Mouse (Mus musculus): Measurements from ENCODE around the gene Akr1c18.
"Not testable (repeated sequence)": the region's sequence is repeated elsewhere in the genome, so short reads cannot be mapped to it uniquely, and the experiment has no call there.

Akr1c18 gene

DNA sequence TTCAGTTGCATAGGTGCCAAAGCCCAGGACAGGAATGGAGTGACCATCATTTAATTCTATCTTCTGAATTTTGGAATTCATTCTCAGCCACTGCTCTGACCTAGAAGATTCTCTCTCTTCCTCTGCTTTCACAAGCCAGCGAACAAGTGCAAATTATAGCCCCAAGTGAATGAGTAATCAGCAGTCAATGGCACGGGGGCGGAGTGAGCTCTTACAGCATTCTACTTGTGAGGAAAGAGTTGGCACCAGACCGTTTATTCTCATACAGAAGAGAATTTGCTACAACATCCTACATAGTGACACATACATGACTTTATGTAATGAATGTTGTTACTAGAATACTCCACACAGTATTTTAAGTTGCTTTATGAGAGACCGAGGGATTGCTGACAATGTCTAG is at the start of gene Akr1c18:
Gene Akr1c18 (minus strand): TSS at position 137 of the 400 bp plus-strand sequence.
- no peak for DNase-seq

DNA sequence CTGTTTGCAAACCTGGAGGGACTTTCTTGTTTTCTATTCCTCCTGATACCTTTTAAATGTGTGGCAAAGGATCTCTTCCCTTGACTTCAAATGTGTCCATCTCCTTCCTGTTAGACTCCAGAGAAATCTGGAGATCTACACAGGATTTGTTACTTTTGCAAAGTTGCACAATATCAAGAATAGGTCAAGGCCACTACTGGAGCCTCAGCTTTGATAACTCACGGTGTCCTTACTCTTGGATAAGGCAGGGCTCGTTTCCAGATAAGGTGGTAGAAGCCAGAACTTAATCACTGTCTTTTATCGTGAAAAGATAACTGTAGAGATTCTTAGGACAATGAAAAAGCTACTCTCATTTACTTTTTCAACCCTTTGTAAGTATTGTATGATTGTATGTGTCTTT is 42.1 kb upstream of the Akr1c18 start:
- no peak for DNase-seq

DNA sequence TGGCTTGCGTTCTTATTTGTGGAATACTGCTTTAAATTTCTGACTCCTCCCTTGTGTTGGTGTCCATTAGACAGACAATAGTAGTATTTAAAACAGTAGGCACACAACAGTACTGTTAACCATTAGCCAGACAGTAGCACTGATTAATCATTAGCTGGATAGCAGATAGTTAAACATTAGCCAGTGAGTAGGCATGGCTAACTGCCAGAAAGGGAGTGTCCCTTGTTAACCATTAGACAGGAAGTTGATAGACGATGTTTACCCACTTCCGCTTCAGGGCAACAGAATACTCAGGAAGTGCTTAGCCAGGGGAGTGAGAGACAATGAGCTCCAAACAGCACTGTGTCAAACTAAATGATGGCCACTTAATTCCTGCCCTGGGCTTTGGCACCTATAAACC is 40.5 kb upstream of the Akr1c18 start, which contains the start of gene Akr1c13:
Gene Akr1c13 (plus strand): TSS at position 247 of the 400 bp plus-strand sequence.
- DNase-seq = no peak

DNA sequence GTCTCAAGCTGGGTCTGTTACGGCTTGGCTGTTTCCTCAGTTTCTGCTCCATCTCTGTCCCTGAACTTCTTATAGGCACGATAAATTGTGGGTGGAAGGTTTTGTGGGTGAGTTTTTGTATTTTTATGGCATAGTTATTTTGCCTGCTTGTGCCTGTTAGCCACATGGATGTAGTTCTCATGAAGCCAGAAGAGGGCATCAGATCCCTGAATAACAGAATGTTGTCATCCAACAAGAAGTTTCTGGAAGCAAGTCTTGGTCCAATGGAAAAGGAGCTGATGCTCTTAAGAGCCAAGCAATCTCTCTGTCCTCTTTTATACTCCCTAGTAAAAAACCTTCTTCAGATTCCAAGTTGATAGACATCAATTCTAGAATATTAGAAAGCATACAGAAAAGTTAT is 37.7 kb upstream of the Akr1c18 start:
- no peak for DNase-seq

DNA sequence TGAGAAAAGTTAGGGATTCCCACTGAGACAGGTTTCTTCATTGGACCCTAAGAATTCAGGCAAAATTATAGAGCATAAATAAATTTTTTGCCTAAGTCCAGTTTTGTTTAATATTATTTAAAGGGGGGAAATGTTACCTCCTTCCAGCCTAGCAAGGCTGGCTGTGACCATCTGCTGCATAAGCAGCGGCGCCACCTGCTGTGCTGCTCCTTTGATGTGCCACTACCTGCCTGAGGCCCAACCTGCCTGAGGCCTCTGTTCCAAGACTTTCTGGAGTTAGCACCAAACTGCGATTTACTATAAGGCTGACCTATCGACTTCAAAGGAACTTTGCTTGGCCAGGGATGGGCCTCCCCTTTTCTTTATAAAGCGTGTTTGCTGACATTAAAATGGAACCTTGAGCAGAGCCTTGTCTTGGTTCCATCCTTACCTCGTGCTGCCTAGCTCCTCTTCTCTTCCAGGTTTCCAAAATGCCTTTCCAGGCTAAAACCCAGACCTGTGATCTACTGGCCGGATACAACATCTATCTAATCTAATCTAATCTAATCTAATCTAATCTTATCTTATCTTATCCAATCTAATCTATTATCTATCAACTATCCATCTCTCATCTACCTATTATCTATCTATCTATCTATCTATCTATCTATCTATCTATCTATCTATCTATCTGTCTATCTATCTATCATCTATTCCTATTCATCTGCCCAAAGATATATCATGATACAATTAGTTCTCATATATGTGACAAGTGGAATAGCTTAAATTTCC is 36.4 kb upstream of the Akr1c18 start:
- DNase-seq = not testable (repeated sequence)

DNA sequence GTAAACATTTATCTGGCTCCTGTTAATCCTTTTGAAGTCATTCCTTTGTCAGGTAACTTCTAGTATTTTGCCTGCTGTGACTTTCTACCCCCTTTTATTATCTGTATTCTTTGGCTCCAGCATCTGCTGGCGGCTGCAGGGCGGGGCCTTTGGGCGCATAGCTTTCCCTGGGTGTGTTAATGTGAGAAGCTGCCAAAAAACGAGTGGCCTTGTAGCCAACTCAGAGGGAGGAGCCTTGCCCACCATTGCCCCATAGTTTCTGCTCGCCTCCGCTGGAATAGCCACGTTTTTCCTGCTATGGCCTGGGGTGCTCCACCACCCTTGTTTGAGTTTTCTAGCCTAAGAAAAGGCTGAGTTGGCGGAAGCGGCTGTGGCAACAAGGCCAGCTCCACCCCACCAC is 32.7 kb upstream of the Akr1c18 start:
- DNase-seq = no peak

DNA sequence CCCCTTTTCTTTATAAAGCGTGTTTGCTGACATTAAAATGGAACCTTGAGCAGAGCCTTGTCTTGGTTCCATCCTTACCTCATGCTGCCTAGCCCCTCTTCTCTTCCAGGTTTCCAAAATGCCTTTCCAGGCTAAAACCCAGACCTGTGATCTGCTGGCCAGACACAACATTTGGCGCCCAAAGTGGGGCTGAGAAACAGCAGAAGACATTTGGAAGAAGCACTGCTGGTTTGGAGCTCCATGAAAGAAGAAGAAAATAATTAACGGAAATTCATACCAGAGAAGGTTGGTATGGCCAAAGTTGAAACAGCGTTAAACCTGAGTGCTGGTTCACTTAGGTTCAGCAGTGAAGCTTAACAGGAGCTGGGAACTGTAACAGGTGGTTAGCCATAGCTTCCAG is 30.9 kb upstream of the Akr1c18 start:
- DNase-seq = not testable (repeated sequence)

DNA sequence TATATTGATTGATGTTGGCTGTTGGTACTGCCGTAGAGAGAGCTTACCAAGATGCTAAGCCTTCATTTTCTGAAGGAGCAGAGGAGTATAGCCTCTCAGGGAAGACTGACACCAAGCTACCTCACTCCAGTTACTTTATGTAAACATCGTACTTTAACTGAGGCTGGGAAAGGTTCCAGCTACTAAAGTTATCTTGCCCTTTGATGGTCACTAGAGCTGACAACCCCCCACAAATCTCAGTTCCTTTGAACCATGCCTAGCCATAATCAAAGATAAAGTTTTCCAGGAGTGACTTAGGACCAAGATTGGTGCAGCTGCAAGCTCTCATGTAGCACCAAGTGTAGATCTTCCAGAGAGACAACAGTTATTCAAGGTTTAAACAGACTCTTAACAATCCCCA is 22.5 kb upstream of the Akr1c18 start:
- DNase-seq = no peak

DNA sequence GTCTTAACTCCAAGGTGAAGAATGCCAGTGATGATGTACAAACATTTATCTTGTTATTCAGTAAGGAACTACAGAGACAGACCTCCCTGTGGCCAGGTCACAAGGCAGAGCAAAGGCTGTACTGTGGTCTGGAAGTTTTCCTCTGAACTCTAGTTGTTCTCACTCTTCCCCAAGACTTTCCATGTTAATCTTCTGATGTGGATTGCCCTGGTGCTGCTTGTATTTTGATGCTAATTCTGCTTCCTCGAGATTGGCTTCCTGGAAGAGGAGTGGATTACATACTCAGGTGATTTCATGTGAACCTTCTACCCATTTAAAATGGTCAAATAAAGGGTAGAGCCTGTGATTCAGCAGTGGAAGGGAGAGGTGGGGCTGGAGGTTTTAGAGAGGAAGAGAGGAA is 17.6 kb upstream of the Akr1c18 start:
- no peak for DNase-seq

DNA sequence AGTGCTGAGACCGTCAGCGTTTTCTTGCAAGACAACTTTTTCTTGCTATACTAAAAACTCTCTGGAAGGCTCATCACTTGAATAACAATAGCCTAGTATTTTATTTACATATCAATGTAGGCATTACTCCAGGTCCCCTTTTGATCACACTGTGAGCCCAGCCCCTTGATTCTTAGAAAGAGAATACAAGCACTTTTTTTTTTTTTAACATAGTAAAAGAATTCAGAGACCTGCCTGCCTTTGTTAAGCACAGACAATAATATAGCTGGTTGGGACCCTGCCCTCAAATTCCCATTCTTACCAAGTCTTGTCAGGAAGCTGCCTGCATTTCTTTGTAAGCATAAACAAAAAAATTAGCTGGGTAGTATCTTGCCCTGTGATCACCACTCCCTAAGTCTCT is 4.8 kb upstream of the Akr1c18 start:
- DNase-seq = no peak

DNA sequence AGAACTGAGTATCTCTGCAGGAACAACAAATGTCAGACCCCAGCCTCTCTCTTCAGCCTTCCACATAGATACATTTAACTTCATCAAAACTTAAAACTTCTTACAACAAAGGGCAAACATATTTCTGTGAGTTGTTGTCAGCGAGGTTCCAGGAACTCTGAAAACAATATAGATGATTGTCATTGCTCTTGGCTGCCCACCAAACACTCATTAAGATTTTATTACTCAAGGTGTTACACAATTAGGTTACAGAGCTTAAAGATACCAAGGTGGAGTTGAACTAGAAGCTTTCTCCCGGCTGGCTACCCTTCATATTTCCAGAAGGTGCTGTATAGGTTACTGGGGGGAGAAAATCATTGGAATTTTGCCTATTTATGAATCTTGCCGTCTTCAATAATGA is 3.1 kb upstream of the Akr1c18 start:
- no peak for DNase-seq

DNA sequence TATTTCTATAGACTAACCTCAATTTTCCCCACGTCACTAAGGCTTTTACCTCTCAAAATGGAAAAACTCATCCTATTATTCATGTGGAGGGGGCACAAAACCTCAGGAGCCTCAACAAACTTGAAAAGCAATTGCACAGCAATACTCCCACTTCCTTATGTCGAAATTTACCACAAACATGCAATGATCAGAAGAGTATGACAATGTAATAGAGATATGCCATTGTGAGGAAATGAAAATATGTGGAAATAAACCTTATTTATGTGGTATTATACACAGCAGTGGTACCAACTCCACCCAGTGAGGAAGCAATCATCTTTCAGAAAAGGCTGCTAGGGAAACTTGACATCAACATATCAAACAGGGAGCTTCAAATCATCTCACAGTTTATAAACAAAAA is 2.5 kb upstream of the Akr1c18 start:
- DNase-seq = no peak

DNA sequence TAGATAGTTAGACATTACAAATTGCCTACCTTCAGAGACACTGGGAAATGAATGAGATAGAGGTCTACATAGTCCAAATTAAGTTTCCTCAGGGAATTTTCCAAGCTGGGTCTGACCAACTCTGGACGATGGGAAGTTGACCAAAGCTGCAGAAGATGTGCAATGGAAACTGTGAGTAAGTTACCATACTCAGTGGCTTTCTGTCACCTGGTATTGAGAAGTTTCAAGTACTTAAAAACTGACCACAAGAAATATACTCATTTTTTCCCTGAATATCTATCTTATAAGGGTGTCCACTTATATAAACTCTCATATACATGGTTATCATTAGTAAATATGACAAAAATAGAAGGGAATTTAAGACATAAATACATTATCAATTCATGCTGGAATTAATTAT is 6.2 kb downstream of the Akr1c18 start:
- no peak for DNase-seq

DNA sequence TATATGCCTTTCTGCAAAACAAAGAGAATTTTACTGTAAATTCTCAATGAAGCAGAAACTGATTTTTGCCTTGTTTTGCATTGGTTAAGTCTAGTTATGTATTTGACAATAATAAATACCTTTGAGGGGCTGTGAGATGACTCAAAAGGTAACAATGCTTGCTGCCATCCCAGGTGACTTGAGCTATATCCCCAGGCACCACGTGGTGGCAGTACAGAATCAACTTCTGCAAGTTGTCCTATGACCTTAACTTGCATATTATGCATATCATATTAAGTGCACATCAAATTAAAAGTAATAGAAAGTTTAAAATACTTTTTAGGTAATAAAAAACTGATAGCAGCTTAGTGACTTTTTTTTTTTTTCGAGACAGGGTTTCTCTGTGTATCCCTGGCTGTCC is 17.4 kb downstream of the Akr1c18 start:
- DNase-seq = no peak

DNA sequence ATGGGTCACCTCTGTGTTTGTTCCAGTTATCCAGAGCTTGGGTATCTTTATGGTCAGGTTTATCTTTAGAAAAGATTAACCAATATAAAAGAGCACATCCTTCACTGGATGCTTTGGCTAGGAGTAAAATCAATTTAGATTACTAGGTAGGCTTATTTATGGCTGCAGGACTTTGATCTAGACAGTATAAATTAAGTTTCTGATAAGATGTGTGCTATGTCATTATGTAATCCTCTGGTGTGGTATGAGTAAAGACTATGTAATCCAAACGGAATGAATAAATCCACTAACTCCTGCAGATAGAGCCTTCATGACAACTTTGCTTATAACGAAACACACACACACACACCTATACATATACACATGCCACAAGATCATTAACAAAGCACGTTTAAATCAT is 18.7 kb downstream of the Akr1c18 start:
- DNase-seq = no peak

DNA sequence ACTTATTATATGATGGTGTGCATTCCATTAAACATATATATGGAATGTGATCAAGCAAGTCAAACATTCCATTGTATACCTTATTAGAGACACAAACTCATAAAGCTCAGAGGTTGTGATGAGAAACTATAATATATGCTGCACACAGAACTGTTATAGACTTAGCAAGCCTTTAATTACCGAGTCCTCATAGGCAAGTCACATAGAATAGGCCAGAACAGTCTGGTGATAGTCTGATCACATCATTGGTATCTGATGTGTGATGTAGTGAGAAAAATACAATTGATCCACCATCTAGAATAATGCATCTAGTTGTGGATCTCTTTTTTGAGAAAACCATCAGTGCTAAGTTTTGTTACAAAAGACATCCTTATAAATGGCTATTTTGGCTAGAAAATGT is 19.1 kb downstream of the Akr1c18 start:
- no peak for DNase-seq

DNA sequence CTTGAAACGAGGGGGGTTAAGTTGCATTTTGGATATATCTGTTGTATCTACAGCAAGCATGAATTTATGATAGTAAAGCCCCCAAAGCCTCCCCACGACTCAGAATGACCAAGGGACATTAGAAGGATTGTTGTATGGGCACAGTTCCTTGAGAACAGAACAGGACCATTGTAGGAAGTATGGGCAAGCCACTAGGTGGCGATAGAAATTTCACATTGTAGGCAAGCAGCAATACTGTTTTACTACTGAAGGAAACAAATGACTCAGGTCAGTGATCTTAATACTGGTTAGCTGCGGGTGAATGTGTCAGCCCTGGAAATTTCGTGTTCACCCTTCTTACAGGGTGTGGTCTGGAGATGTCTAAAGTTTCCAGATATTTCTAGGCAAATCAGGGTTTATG is 21.4 kb downstream of the Akr1c18 start:
- no peak for DNase-seq

DNA sequence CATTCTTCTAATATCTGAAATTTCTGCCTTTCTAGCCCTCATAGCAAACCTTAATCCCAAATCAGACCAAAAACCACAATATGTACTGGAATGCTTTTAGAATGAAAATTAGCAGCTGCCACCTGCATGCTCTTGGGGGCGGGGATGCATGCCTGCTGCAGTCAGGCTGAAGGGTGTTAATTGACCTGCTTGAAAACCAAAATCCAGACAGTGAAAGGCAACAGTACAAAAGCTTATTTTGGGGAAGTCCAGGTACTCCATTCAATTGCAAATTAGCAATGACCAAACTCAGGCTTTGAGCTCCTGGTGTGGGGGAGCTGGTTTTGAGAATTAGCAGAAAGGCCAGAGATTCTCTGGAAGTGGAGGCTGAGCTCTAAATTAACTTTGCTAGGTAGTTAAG is 24.6 kb downstream of the Akr1c18 start:
- DNase-seq = not testable (repeated sequence)

DNA sequence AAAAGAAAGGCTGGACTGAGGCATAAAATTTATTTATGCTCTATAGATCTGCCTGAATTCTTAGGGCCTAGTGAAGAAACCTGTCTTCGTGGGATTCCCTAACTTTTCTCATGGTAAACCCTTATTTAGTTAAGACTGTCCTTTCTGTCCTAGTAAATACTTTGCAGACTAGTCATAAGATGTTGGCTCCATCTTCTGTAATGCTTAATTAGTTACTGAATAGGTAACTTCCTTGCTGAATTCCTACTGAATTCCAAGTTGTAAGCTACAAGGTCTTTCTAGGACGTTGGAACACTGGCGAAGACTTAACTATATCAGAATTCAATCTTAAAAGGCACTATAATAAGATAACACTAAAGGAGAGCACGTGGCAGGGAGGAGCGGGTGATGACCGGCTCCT is 26.0 kb downstream of the Akr1c18 start:
- DNase-seq = not testable (repeated sequence)

DNA sequence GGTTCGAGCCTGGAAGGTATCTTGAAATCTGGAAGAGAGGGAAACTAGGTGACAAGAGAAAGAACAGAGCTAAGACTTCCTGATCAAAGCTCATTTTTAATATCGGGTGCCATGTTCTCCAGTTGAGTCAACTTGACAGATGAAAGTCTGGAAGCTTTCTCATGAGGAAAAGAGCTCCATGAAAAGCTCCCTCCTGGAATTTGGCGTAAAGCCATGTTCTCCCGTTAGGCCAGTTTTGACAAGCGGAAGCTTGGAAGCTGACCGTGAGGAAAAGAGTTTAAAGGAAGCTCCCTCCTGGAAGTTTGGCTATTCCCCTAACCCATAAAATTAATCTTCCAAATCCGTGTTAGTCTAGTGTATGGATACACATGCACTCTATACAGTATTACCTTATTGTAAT is 27.3 kb downstream of the Akr1c18 start:
- no peak for DNase-seq

DNA sequence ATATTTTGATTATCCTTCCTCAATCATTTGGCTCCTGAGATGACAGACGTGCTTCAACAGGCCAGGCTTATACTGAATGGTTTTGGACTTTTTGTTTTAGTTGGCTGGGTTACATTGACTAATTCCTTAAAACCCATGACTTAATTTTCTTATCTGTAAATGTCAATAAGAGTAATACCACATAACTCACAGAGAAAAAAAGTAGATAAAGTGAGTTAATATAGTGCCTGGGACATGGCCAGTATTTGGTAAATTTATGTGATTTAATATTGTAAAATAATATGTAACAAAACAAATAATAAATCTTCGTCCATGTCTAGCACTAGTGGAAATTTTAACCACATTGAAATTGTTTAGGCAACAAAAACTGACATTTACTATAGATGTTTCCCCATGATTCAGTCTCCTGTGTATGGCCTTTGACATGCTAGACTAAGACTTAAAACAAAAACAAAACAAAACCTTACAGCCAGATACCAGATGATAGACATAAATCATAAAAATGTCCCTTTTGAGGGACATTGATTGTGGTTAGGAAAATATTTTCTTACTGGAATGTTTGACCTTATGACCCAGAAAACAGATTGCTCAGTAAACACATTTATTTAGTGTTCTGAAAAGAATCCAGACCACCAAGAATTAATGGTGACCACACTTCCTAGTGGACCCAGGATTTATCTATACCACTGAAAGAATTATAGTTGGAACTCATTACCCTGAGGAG is 31.1 kb downstream of the Akr1c18 start:
- DNase-seq = no peak

DNA sequence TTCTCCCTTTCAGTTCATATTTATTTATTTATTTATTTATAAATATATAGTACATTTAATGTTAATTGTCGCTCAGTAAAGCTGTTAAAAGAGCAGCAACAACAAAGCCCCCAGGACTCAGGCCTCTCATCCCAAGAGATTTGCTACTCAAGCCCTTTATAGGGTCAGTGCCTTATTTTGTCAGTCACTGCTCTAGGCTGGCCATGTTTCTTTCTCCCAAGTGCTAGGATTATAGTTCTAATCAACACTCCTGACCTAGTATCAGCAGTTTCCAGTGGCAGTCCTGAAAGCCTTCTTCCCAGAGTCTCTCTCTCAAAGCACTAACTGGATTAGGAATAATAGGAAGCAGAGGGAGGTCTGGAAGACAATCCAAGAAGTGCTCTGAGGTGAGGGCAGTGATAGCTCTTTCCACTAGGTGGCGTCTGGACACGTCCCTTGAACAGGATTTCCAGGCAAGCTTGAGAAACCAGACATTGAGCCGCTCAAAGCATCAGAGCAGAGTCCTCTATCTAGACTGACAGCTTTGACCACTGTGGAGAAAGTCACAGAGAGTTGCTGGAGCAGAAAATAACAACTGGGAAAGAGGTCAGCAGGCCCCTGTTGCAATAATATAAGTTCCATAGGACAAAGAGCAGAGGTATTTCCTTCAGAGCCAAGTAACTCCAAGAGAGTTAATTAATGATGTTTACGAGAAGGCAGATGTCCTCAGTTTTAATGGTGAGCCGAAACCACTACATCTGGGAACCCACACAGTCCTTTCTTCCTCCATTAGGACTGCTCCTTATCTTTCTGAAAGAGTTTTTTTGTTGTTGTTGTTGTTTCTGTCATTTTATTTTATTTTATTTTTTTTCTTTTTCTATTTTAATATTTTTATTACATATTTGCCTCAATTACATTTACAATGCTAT is 39.9 kb downstream of the Akr1c18 start:
- DNase-seq = no peak

DNA sequence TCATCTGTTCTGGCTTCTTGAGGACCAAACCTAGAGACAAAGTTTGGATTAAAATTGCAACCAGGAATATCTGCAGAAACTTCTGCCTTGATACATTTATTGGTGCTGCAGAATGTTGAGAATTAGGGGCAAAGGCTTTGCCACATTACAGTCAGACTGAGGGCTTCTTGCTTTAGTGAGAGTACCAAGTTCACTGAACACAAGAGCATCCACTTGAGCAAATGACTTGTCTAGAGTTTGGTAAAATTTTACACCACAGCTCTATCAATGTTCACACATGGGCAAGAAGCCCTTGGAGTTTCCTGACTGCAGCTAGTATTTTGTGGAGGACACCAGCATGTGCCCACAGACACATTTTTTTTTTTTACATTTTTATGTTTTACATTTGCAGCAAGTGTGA is 47.7 kb downstream of the Akr1c18 start:
- DNase-seq = no peak

DNA sequence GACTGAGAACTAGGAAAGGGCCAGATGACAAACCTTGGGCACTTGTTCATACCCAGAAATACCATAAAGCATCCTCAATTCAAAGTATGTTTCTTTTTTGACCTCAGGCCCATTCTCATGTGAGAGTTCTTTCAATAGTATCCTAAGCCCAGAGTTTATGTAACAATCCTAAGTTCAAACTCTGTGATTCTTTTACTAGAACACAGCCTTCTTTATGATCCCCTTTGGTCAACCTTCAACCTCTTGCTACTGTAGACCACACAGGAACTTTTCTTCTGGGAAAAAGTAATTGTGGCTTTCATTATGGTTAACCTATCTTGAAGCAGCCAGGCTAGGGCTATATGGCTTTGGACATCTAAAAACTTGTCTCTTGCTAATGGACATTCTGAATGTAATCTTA is 48.8 kb downstream of the Akr1c18 start:
- no peak for DNase-seq
